Mouse (Mus musculus) heart, adult 2 months (tissue): Measurements from ENCODE around the gene Pomt2. TPM values are rescaled to one million over a fixed set of nuclear protein-coding genes. Genes with fewer than 3 reads are reported as not detected.

Experiments
- DNase-seq, 2 experiments: peaks; one replicate each; pipeline ENCODE4 v3.0.0; 2021
- H3K27ac ChIP-seq: fragments of 200-600 bp; 2 replicates; pipeline ENCODE4 v1.8.1; 2022
- H3K27me3 ChIP-seq: fragments of 200-500 bp; 2 replicates; pipeline ENCODE4 v1.6.1; 2012; ENCODE audit warnings: mild to moderate bottlenecking, low read length, inconsistent platforms, mixed read lengths; ENCODE audit not compliant: control insufficient read depth, insufficient read depth
- H3K36me3 ChIP-seq: fragments of 200-500 bp; 2 replicates; pipeline ENCODE4 v1.6.1; 2012; ENCODE audit warnings: low read length, inconsistent platforms; ENCODE audit not compliant: control insufficient read depth, insufficient read depth
- H3K4me1 ChIP-seq: fragments of 200-500 bp; 2 replicates; pipeline ENCODE4 v1.6.1; 2011; ENCODE audit warnings: low read length; ENCODE audit not compliant: control insufficient read depth, insufficient read depth
- H3K4me3 ChIP-seq: fragments of 200-600 bp; 2 replicates; pipeline ENCODE4 v1.8.1; 2022
- H3K79me2 ChIP-seq: fragments of 200-500 bp; replicated peaks from 2 replicates; pipeline ENCODE4 v1.6.1; 2012; ENCODE audit warnings: mild to moderate bottlenecking, inconsistent platforms, low read length, moderate library complexity, mixed read lengths; ENCODE audit not compliant: control insufficient read depth, insufficient read depth
- H3K9ac ChIP-seq: fragments of 200-500 bp; 2 replicates; pipeline ENCODE4 v1.6.1; 2012; ENCODE audit warnings: low read depth, mild to moderate bottlenecking, control low read depth, inconsistent platforms, low read length, mixed read lengths
- CTCF ChIP-seq: fragments of 200-600 bp; IDR thresholded peaks from 2 replicates; pipeline ENCODE4 v1.8.1; 2022; ENCODE audit warnings: antibody characterized with exemption, mild to moderate bottlenecking, moderate library complexity
- EP300 ChIP-seq: fragments of 200-500 bp; IDR thresholded peaks from 2 replicates; pipeline ENCODE4 v1.6.1; 2011; ENCODE audit warnings: low read depth, low read length, control low read depth; ENCODE audit not compliant: insufficient read depth
- POLR2A ChIP-seq: fragments of 200-500 bp; IDR thresholded peaks from 2 replicates; pipeline ENCODE4 v1.6.1; 2011; ENCODE audit warnings: mild to moderate bottlenecking, low read depth, low read length, control low read depth; ENCODE audit not compliant: insufficient read depth
- WGBS: fragments of 180-500 bp; shearing (Covaris S2); methylation state at CpG from one replicate; pipeline ENCODE4 v1.1.7; 2018; 5-methylcytosine and 5-hydroxymethylcytosine counted together
- intact Hi-C: fragments of 180-260 bp; cut with DNase I; formaldehyde crosslinking; loops from one replicate; pipeline ENCODE4 v1.15.1; 2025
- polyA plus RNA-seq: library from polyadenylated mRNA; depleted of rRNA; stranded (reverse); fragments of >200 nt; gene quantifications from 2 replicates; pipeline ENCODE4 v1.2.3, GENCODE M21; 2012
- total RNA-seq, 2 experiments: library from RNA; stranded (reverse); gene quantifications; 2 replicates each; pipeline ENCODE4 v1.2.3; 2021

Gene Pomt2
- total and polyA plus RNA-seq, 3 experiments: 9.4 to 9.8 (median 9.7) TPM

DNA sequence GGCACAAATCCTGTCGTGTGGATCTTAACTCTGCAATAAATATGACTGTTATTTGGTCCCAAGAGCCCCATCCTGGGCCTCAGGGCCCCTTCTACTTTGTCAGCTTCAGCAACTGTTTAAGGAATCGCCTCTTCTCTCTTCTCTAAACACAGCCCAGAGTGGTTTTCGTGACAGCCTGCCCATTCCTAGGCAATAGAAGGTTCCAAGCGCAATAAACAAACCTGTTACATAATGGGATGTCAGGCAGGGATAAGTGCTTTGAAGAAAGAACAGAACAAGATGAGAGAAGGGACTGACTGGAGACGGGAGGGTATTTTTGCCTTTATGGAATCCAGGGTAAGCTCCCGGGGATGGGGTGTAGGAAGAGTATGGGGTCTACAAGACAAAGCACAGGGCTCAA lies 54.1 kb downstream of the Pomt2 start:
- intact Hi-C loops: no loop called here
- Histone ChIP-seq H3K79me2 (no peaks in the 10 kb centered on the region), H3K9ac (no peak overlapping the region), H3K4me3 (no peak overlapping the region), H3K4me1 (no peaks in the 10 kb centered on the region), H3K36me3 (no peaks in the 10 kb centered on the region), H3K27me3 (no peaks in the 10 kb centered on the region), H3K27ac (no peak overlapping the region)
- no peak for DNase-seq
- TF ChIP-seq EP300 (no peak), CTCF (no peak), POLR2A (no peak)
- 70% methylated on average over 6 of the region's 6 CpGs for WGBS

DNA sequence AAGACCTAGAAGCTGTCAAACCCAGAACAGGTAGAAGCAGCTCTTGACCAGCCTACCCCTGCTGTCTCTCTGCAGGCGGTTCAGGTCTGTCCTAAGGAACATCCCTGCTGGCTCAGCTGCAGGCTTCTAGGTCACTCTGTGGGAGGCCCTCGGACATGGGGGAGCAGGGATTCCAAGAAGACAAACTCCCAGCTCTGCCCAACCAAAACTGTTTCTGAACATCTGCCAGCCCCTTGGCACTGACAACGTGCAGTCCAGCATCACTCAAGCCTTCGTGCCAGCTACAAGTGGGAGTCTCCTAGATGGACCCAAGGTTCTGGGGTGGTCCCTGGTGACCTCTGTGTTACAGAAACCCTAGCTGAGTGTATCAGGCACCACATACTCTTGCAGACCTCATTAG lies 54.5 kb downstream of the Pomt2 start:
- peak in 1 of 2 experiments; percentile 9 for DNase-seq
- no peak overlapping the region for H3K27ac ChIP-seq
- intact Hi-C loops: no loop called here
- H3K27me3 ChIP-seq: no peaks in the 10 kb centered on the region
- no peaks in the 10 kb centered on the region for H3K36me3 ChIP-seq
- TF ChIP-seq EP300 (no peak), CTCF (no peak)
- no peaks in the 10 kb centered on the region for H3K79me2 ChIP-seq
- H3K4me3 ChIP-seq: no peak overlapping the region
- H3K9ac ChIP-seq: no peak overlapping the region
- no peaks in the 10 kb centered on the region for H3K4me1 ChIP-seq
- WGBS: 63% methylated on average over 4 of the region's 4 CpGs

DNA sequence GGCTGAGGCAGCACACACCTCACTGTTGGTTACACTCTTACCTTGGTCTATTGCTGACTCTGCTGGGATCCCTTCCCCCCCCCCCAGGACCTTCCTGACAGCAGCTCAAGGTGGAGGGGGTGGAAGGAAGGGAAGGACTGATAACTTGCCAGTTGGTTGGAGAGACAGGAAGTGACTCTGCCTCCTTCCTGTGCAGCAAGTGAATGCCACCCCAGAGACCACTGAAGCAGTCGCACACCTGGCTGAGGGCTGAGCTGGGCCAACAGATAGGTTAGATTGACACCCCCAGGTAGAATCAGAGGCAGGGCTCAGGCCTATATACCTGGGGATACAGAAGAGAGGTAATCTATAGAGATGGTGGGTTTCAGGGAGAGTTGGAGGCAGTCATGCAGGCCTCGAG lies 55.9 kb downstream of the Pomt2 start:
- intact Hi-C loops: no loop called here
- H3K4me3 ChIP-seq: no peak overlapping the region
- H3K27me3 ChIP-seq: no peaks in the 10 kb centered on the region
- DNase-seq: no peak
- WGBS: 64% methylated on average over 2 of the region's 2 CpGs
- no peak overlapping the region for H3K27ac ChIP-seq
- TF ChIP-seq EP300: no peak
- no peaks in the 10 kb centered on the region for H3K36me3 ChIP-seq
- no peaks in the 10 kb centered on the region for H3K79me2 ChIP-seq
- H3K9ac ChIP-seq: no peak overlapping the region
- H3K4me1 ChIP-seq: no peaks in the 10 kb centered on the region

DNA sequence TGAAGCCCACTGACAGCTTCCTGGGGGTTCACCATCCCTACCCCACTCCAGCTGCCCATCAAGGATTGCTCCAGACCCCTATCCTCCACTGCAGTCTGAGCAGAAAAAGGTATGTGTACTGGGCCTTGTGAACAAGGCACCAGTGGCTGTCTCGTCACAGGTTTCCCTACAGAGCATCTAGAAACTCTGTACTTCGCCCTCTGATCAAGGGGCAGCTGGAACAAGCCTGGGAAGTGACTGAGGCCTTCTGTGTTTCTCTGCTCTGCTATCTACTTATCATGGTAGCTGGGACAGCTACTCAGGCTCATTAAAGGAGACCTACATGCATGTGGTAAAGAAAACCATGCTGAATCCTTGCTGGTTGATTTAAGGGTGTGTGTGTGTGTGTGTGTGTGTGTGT lies 58.1 kb downstream of the Pomt2 start:
- intact Hi-C loops: no loop called here
- TF ChIP-seq POLR2A (no peak), CTCF (no peak), EP300 (no peak)
- 80% methylated on average over 2 of the region's 2 CpGs for WGBS
- no peaks in the 10 kb centered on the region for H3K79me2 ChIP-seq
- no peak overlapping the region for H3K9ac ChIP-seq
- H3K4me3 ChIP-seq: no peak overlapping the region
- no peaks in the 10 kb centered on the region for H3K4me1 ChIP-seq
- H3K36me3 ChIP-seq: no peaks in the 10 kb centered on the region
- no peak overlapping the region for H3K27ac ChIP-seq
- no peaks in the 10 kb centered on the region for H3K27me3 ChIP-seq
- DNase-seq: no peak

DNA sequence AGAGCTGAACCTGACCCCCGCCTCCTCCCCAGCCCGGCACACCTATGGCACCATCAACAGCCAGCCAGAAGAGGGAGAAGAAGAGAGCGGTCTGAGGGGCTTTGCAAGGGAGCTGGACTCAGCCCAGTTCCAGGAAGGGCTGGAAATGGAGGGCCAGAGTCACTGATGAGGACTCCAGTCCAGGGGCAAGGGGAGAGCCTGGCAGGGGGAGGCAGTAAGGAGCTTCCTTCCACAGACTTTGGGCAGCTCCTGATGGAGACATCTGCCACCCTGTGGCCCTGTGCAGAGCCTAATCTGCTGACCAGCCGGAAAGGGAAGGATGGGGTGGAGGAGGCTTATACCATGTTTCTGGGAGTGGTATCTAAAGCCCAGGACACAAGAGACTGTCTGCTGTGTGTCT lies 58.5 kb downstream of the Pomt2 start:
- WGBS: 64% methylated on average over 4 of the region's 4 CpGs
- intact Hi-C loops: no loop called here
- no peaks in the 10 kb centered on the region for H3K4me1 ChIP-seq

DNA sequence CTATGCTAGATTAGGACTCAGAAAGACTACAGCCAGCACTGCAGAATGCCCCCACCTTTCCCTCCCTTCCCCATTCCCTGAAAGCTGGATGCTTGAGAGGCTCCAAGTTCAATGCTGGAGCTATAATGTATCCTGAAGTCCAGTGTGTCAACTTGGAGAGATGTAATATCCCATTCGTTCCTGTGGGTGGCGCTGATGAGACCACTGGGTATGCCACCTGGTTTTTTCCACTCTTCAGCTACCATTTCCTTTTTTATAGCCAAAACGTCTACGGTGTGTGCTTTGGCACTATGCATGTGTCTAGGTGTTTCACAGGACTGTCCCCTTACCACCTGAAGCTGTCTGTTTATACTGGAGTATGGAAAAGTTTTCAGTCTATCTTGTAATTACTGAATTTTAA lies 59.4 kb downstream of the Pomt2 start:
- 29% methylated on average over 4 of the region's 4 CpGs for WGBS
- H3K79me2 ChIP-seq: no peaks in the 10 kb centered on the region
- H3K4me1 ChIP-seq: no peaks in the 10 kb centered on the region
- TF ChIP-seq POLR2A (no peak), CTCF (peak; percentile 32), EP300 (no peak)
- H3K9ac ChIP-seq: no peak overlapping the region
- no peak overlapping the region for H3K27ac ChIP-seq
- intact Hi-C loops: no loop called here
- no peaks in the 10 kb centered on the region for H3K36me3 ChIP-seq
- H3K4me3 ChIP-seq: no peak overlapping the region
- no peaks in the 10 kb centered on the region for H3K27me3 ChIP-seq
- DNase-seq: no peak

More for the DNA sequence above, 58.5 kb downstream of the Pomt2 start:
- no peak overlapping the region for H3K27ac ChIP-seq
- no peaks in the 10 kb centered on the region for H3K79me2 ChIP-seq
- H3K9ac ChIP-seq: no peak overlapping the region
- H3K36me3 ChIP-seq: no peaks in the 10 kb centered on the region
- TF ChIP-seq EP300: no peak
- H3K4me3 ChIP-seq: no peak overlapping the region
- no peaks in the 10 kb centered on the region for H3K27me3 ChIP-seq
- DNase-seq: no peak

DNA sequence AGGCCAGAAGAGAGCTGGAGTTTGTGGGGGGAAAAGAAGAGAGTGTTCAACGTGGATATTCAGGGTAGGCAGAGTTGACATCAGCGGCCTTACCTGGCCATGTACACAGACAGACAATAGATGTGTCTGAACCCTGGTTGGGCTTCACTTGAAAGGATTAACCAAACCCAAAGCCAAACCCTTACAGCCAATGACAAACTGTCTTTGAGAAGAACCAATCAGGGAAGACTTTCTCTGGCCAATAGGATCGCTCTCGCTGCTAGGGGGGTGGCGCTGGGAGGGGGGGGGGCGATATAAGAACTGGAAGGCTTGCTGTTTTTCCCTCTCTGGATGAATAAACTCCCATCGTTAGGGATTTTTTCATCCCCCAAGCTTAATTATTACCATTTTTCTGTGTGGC lies 60.5 kb downstream of the Pomt2 start:
- no peak for TF ChIP-seq POLR2A
- no peak for TF ChIP-seq CTCF
- TF ChIP-seq EP300: no peak
- intact Hi-C loops: no loop called here
- H3K4me1 ChIP-seq: no peaks in the 10 kb centered on the region
- no peak overlapping the region for H3K27ac ChIP-seq
- H3K36me3 ChIP-seq: no peaks in the 10 kb centered on the region
- no peaks in the 10 kb centered on the region for H3K79me2 ChIP-seq
- H3K9ac ChIP-seq: no peak overlapping the region
- H3K4me3 ChIP-seq: no peak overlapping the region
- 63% methylated on average over 7 of the region's 7 CpGs for WGBS
- no peak for DNase-seq
- H3K27me3 ChIP-seq: no peaks in the 10 kb centered on the region
